Mouse (Mus musculus) neural tube, embryonic 13.5 days (tissue): Measurements from ENCODE around the gene Ppp1r12c. TPM values are rescaled to one million over a fixed set of nuclear protein-coding genes. Genes with fewer than 3 reads are reported as not detected.
"Not testable (repeated sequence)": the region's sequence is repeated elsewhere in the genome, so short reads cannot be mapped to it uniquely, and the experiment has no call there.

Source experiments
- ATAC-seq: fragments of 200-750 bp; cut with Nextera tagmentation; 2 replicates; pipeline ENCODE4 v1.8.0; 2017; ENCODE audit warnings: low read depth, mild to moderate bottlenecking, moderate TSS enrichment, moderate library complexity
- H3K27ac ChIP-seq: fragments of 300-500 bp; sonication (generic); replicated peaks from 2 replicates; pipeline ENCODE4 v1.5.1; 2015; ENCODE audit warnings: moderate library complexity, mild to moderate bottlenecking, inconsistent platforms
- H3K27me3 ChIP-seq: fragments of 300-500 bp; sonication (generic); 2 replicates; pipeline ENCODE4 v1.6.1; 2015; ENCODE audit warnings: mild to moderate bottlenecking, inconsistent platforms
- H3K36me3 ChIP-seq: fragments of 300-500 bp; sonication (generic); 2 replicates; pipeline ENCODE4 v1.6.1; 2015; ENCODE audit warnings: mild to moderate bottlenecking, inconsistent platforms
- H3K4me1 ChIP-seq: fragments of 300-500 bp; sonication (generic); replicated peaks from 2 replicates; pipeline ENCODE4 v1.6.1; 2015; ENCODE audit warnings: inconsistent platforms
- H3K4me2 ChIP-seq: fragments of 300-500 bp; sonication (generic); 2 replicates; pipeline ENCODE4 v1.6.1; 2015; ENCODE audit warnings: inconsistent platforms, mild to moderate bottlenecking, moderate library complexity
- H3K4me3 ChIP-seq: fragments of 300-500 bp; sonication (generic); 2 replicates; pipeline ENCODE4 v1.5.1; 2015; ENCODE audit warnings: mild to moderate bottlenecking, inconsistent platforms
- H3K9ac ChIP-seq: fragments of 300-500 bp; sonication (generic); 2 replicates; pipeline ENCODE4 v1.6.1; 2015; ENCODE audit warnings: moderate library complexity, mild to moderate bottlenecking, inconsistent platforms
- H3K9me3 ChIP-seq: fragments of 300-500 bp; sonication (generic); 2 replicates; pipeline ENCODE4 v1.6.1; 2016; ENCODE audit warnings: inconsistent platforms
- WGBS: fragments of 180-500 bp; shearing (Covaris S2); methylation state at CpG from one replicate; pipeline ENCODE4 v1.1.7; 2015; 5-methylcytosine and 5-hydroxymethylcytosine counted together
- polyA plus RNA-seq: library from polyadenylated mRNA; unstranded; fragments of >200 nt; fragmentation: Nextera tagmentation; extraction: Ambion mirVana; gene quantifications from 2 replicates; pipeline ENCODE4 v1.2.1, GENCODE M21; 2015

The Ppp1r12c gene
- polyA plus RNA-seq = 46.0 and 48.4 TPM in 2 replicates

DNA sequence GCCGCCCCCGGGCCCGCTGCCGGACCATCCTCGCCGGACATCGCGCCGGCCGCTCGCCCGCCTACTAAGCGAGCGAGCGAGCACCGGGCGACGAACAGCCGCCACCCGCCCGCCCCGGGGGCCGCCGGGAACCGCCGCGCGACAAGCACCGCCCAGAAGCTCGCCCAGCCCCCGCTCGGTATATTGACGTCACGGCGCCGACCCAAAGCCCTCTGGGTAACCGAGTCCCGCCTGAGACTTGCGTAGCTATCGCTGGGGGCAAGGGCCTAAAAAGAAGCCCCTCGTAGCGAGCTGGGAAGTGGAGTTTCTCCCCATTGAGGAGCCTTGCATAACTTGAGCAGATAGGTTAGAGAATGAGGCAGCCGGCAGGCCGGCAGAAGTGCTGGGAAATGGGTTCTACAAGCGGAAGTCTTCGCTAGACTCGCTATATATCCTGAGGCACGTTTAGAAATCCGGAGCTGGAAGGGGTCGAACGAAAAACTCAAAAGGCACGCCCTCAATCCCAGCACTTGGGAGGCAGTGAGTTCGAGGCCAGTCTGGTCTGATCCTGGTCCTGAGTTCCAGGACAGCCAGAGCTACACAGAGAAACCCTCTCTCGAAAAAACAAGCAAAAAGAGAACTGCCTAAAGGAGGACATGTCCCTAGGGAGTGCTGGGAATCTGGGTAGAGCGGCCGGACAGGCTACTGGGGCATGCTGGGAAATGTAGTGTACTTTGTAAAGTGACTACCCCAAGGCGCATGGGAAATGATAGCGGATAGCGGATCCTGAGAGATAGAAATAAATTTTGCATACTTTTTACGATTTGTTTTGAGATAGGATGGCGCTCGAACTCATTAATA lies at the start of gene Ppp1r12c:
Gene Ppp1r12c (minus strand): TSS at position 123 of the 840 bp plus-strand sequence.
- Histone ChIP-seq H3K4me3 (peak within 1 kb of the TSS; percentile 84), H3K36me3 (peaks cover 4% of the 10 kb centered on the region), H3K27ac (peak within 1 kb of the TSS; percentile 91), H3K4me2 (peak within 1 kb of the TSS; percentile 93), H3K4me1 (peaks cover 44% of the 10 kb centered on the region), H3K27me3 (no peaks in the 10 kb centered on the region), H3K9ac (peak within 1 kb of the TSS; percentile 96), H3K9me3 (no peaks in the 10 kb centered on the region)
- ATAC-seq = peak; percentile 94
- WGBS = under 1% methylated on average over 62 of the region's 62 CpGs

GRCm38 (mm10) chr7:4547221-4547641 lies 45.8 kb upstream of the Ppp1r12c start, which contains the start of gene Syt5:
TSS of gene Syt5 (minus strand) at chr7:4547541.
- Histone ChIP-seq H3K27me3 (no peaks in the 10 kb centered on the region), H3K9ac (peak within 1 kb of the TSS; percentile 77), H3K4me3 (peak within 1 kb of the TSS; percentile 52), H3K36me3 (peaks cover 8% of the 10 kb centered on the region), H3K9me3 (no peaks in the 10 kb centered on the region), H3K27ac (peak within 1 kb of the TSS; percentile 92), H3K4me1 (peaks cover 17% of the 10 kb centered on the region), H3K4me2 (peak within 1 kb of the TSS; percentile 72)
- ATAC-seq = peak; percentile 83
- WGBS = 5% methylated on average over 31 of the region's 33 CpGs

DNA sequence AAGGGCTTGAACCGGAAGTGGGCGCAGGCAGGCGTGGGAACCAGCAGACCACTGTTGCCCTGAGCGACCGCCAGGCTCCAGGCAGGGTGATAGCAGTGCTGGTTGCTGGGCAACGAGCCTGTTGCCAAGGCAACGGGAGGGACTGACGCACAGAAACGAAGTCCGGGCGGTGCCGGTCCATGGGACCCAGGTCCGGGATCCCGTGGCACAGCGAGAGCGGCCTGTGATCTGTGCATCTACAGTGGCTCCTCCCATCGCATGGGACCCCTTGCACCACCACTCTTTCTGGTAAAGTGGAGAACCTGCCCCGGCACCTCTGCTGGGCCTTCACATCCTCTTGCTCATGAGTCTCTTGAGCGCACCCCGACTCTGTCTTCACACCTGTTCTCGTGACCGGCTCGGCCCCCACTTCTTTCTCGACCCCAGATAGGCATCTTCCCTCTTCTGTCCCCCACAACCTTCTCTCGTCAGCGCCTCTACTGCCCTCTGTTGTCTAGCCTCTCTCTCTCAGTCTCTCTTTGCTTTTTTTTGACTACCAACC lies 45.2 kb upstream of the Ppp1r12c start:
- Histone ChIP-seq H3K4me2 (peak overlapping the region; percentile 72), H3K4me3 (peak overlapping the region; percentile 52), H3K9me3 (no peaks in the 10 kb centered on the region), H3K27me3 (no peaks in the 10 kb centered on the region), H3K4me1 (peaks cover 17% of the 10 kb centered on the region), H3K27ac (peak overlapping the region; percentile 92), H3K36me3 (peaks cover 14% of the 10 kb centered on the region), H3K9ac (peak overlapping the region; percentile 77)
- 1% methylated on average over 26 of the region's 26 CpGs for WGBS
- peak; percentile 90 for ATAC-seq

GRCm38 (mm10) chr7:4546050-4546449 lies 44.6 kb upstream of the Ppp1r12c start:
- Histone ChIP-seq H3K27me3 (peaks cover under 1% of the 10 kb centered on the region; the same call in 1 of the 2 replicates), H3K27ac (peak overlapping the region; percentile 92), H3K9me3 (no peaks in the 10 kb centered on the region), H3K36me3 (peaks cover 18% of the 10 kb centered on the region), H3K4me3 (peak overlapping the region; percentile 52), H3K4me2 (peak overlapping the region; percentile 72), H3K9ac (peak overlapping the region; percentile 77), H3K4me1 (peaks cover 17% of the 10 kb centered on the region)
- WGBS = 72% methylated on average over 15 of the region's 15 CpGs
- peak; percentile 37 for ATAC-seq

DNA sequence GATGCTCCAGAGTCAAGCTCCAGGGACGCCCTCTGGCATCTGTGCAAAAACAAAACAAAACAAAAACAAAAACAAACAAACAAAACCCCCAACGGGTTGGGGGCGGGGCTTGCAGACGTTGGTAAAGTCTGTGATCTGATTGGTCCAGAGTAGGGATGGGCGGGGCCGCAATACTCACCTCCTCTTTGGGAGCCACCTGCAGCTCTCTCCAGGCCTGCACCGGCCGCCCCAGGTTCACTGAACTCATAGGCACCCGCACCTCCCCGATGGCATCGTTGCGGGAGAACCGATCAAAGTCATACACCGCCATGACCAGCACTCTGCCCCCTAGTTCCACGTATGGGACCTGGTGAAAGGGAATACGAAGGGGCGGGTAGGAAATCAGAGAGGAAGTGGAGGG lies 40.5 kb upstream of the Ppp1r12c start:
- Histone ChIP-seq H3K4me1 (peaks cover 13% of the 10 kb centered on the region), H3K36me3 (peaks cover 43% of the 10 kb centered on the region), H3K4me3 (no peak overlapping the region), H3K4me2 (no peak overlapping the region), H3K9me3 (no peaks in the 10 kb centered on the region), H3K27me3 (peaks cover 14% of the 10 kb centered on the region; the same call in 1 of the 2 replicates), H3K9ac (no peak overlapping the region), H3K27ac (no peak overlapping the region)
- 36% methylated on average over 17 of the region's 17 CpGs for WGBS
- no peak for ATAC-seq

GRCm38 (mm10) chr7:4541344-4541743 lies 39.9 kb upstream of the Ppp1r12c start:
- Histone ChIP-seq H3K27ac (no peak overlapping the region), H3K36me3 (peaks cover 43% of the 10 kb centered on the region), H3K9me3 (no peaks in the 10 kb centered on the region), H3K9ac (no peak overlapping the region), H3K27me3 (peaks cover 14% of the 10 kb centered on the region; the same call in 1 of the 2 replicates), H3K4me3 (no peak overlapping the region), H3K4me1 (peaks cover 10% of the 10 kb centered on the region), H3K4me2 (no peak overlapping the region)
- ATAC-seq = no peak
- WGBS = 73% methylated on average over 5 of the region's 5 CpGs

DNA sequence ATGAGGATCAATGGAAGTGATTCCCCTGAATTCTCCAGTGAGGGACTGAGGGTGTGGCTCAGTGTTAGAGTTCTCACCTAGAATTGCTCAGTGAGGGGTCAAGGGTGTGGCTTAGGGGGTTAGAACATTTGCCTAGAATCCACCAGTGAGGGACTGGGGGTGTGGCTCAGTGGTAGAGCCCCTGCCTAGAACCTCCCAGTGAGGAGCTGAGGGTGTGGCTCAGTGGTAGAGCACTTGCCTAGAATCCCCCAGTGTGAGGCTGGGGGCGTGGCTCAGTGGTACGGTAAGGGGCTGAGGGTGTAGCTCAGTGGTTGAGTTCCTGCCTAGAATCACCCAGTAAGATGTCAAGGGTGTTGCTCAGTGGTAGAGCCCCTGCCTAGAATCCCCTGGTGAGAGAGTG lies 37.5 kb upstream of the Ppp1r12c start:
- peaks cover 17% of the 10 kb centered on the region; the same call in 1 of the 2 replicates for H3K27me3 ChIP-seq
- peaks cover 43% of the 10 kb centered on the region for H3K36me3 ChIP-seq
- WGBS = 94% methylated on average over 2 of the region's 2 CpGs
- no peak for ATAC-seq
- H3K9me3 ChIP-seq = no peaks in the 10 kb centered on the region
- no peaks in the 10 kb centered on the region for H3K4me1 ChIP-seq
- H3K9ac ChIP-seq = no peak overlapping the region
- H3K4me2 ChIP-seq = no peak overlapping the region
- H3K27ac ChIP-seq = no peak overlapping the region
- no peak overlapping the region for H3K4me3 ChIP-seq

GRCm38 (mm10) chr7:4537181-4537580 lies 35.7 kb upstream of the Ppp1r12c start:
- whole genome bisulfite sequencing = 53% methylated on average over 4 of the region's 4 CpGs

GRCm38 (mm10) chr7:4536369-4536768 lies 34.9 kb upstream of the Ppp1r12c start:
- H3K4me3 ChIP-seq = no peak overlapping the region
- H3K27me3 ChIP-seq = peaks cover 32% of the 10 kb centered on the region
- H3K4me1 ChIP-seq = peaks cover 7% of the 10 kb centered on the region
- no peak overlapping the region for H3K27ac ChIP-seq
- no peaks in the 10 kb centered on the region for H3K9me3 ChIP-seq
- H3K4me2 ChIP-seq = no peak overlapping the region
- no peak for ATAC-seq
- peaks cover 26% of the 10 kb centered on the region for H3K36me3 ChIP-seq
- 92% methylated on average over 4 of the region's 4 CpGs for WGBS
- H3K9ac ChIP-seq = no peak overlapping the region

More at GRCm38 (mm10) chr7:4537181-4537580, 35.7 kb upstream of the Ppp1r12c start:
- no peak for ATAC-seq
- H3K9me3 ChIP-seq = no peaks in the 10 kb centered on the region
- H3K4me3 ChIP-seq = no peak overlapping the region
- peaks cover 34% of the 10 kb centered on the region for H3K36me3 ChIP-seq
- no peak overlapping the region for H3K9ac ChIP-seq
- peaks cover 24% of the 10 kb centered on the region for H3K27me3 ChIP-seq
- H3K27ac ChIP-seq = no peak overlapping the region
- H3K4me1 ChIP-seq = peaks cover 3% of the 10 kb centered on the region
- H3K4me2 ChIP-seq = no peak overlapping the region

- ATAC-seq = peak; percentile 61
- no peaks in the 10 kb centered on the region for H3K36me3 ChIP-seq
- 2% methylated on average over 28 of the region's 28 CpGs for WGBS
Observed at GRCm38 (mm10) chr7:4532005-4532729, 30.7 kb upstream of the Ppp1r12c start, which contains the start of gene Dnaaf3. TSS of gene Dnaaf3 (minus strand) at chr7:4532453.

DNA sequence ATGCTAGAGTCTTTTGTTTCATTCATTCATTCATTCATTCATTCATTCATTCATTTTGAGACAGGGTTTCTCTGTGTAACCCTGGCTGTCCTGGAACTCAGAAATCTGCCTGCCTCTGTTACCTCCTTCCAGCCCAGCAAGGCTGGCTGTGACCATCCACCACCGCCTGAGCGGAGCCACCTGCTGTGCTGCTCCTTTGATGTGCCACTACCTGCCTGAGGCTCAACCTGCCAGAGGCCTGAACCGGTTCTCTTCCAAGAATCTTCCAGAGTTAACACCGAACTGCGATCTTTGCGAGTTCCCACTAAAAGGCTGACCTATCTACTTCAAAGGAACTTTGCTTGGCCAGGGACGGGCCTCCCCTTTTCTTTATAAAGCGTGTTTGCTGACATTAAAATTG lies 28.7 kb upstream of the Ppp1r12c start:
- not testable (repeated sequence) for H3K27ac ChIP-seq, H3K4me2 ChIP-seq, H3K4me3 ChIP-seq, H3K9me3 ChIP-seq, ATAC-seq, H3K36me3 ChIP-seq, H3K9ac ChIP-seq
- peaks cover 32% of the 10 kb centered on the region for H3K27me3 ChIP-seq
- WGBS = 49% methylated on average over 8 of the region's 8 CpGs
- H3K4me1 ChIP-seq = peaks cover 21% of the 10 kb centered on the region

More at GRCm38 (mm10) chr7:4532005-4532729, 30.7 kb upstream of the Ppp1r12c start, which contains the start of gene Dnaaf3:
- H3K4me2 ChIP-seq = peak within 1 kb of the TSS; percentile 51
- H3K4me1 ChIP-seq = peaks cover 10% of the 10 kb centered on the region
- H3K9ac ChIP-seq = 0 out of 2 replicates have a peak within 1 kb of the TSS, but pooled peaks have one; percentile 34
- H3K9me3 ChIP-seq = no peaks in the 10 kb centered on the region
- H3K27me3 ChIP-seq = peaks cover 28% of the 10 kb centered on the region
- no peak within 1 kb of the TSS for H3K27ac ChIP-seq
- peak within 1 kb of the TSS; percentile 28 for H3K4me3 ChIP-seq
